Mouse (Mus musculus) lung, adult 2 months (tissue): ENCODE results near the gene Nagk.
"Not testable (repeated sequence)": the region's sequence is repeated elsewhere in the genome, so short reads cannot be mapped to it uniquely, and the experiment has no call there.

ENCODE experiments used
- CTCF ChIP-seq: fragments of 200-500 bp; IDR thresholded peaks from 2 replicates; pipeline ENCODE4 v1.5.1; 2011; ENCODE audit warnings: mild to moderate bottlenecking, low read length, control low read depth; ENCODE audit not compliant: insufficient read depth
- POLR2A ChIP-seq: fragments of 200-500 bp; IDR thresholded peaks from 2 replicates; pipeline ENCODE4 v1.6.1; 2011; ENCODE audit warnings: low read depth, mild to moderate bottlenecking, control low read depth, low read length, borderline replicate concordance; ENCODE audit errors: extremely low read depth

GRCm38 (mm10) chr6:83790533-83790932 lies 4.2 kb upstream of the Nagk start:
- TF ChIP-seq POLR2A, CTCF: not testable (repeated sequence)
